Mouse (Mus musculus) adrenal gland, adult 8-10 months (tissue): ENCODE measurements around the gene Ankrd2. TPM values are rescaled to one million over a fixed set of nuclear protein-coding genes. Genes with fewer than 3 reads are reported as not detected.

ENCODE experiments used
- total RNA-seq, 4 experiments: library from RNA; stranded (reverse); gene quantifications; 2 replicates each; pipeline ENCODE4 v1.2.4; 2022

The Ankrd2 gene
- total RNA-seq, 4 experiments from 2014 or later: 0.27 to 1.3 (median 0.42) TPM; not detected in 1

Other genes with a start within 250 kb of the Ankrd2 start
- 1 to 10 TPM; 4.5 to 8.6 (median 7.2) TPM for gene Arhgap19, start 234.0 kb upstream of the Ankrd2 start, total RNA-seq
- gene Frat1, start 206.0 kb upstream of the Ankrd2 start, total RNA-seq: 1 to 10 TPM; 7.5 to 9.2 (median 8.8) TPM
- gene Frat2, start 187.9 kb upstream of the Ankrd2 start, total RNA-seq: 1 to 10 TPM; 1.8 to 4.4 (median 3.8) TPM
- 10 to 100 TPM; 15.8 to 17.9 (median 17.0) TPM for gene Rrp12, start 139.8 kb upstream of the Ankrd2 start, total RNA-seq
- gene Pgam1, start 124.1 kb upstream of the Ankrd2 start, total RNA-seq: 100 to 1,000 TPM; 650 to 931 (median 818) TPM
- 10 to 100 TPM; 26.6 to 34.0 (median 30.8) TPM for gene Exosc1, start 102.6 kb upstream of the Ankrd2 start, total RNA-seq
- gene Zdhhc16, start 102.5 kb upstream of the Ankrd2 start, total RNA-seq: 10 to 100 TPM; 29.5 to 40.7 (median 34.8) TPM
- 10 to 100 TPM; 25.4 to 36.3 (median 29.7) TPM for gene Mms19, start 54.8 kb upstream of the Ankrd2 start, total RNA-seq
- gene Ubtd1, start 54.2 kb upstream of the Ankrd2 start, total RNA-seq: 10 to 100 TPM; 17.2 to 23.2 (median 21.2) TPM
- gene Hoga1, start 9.6 kb downstream of the Ankrd2 start, total RNA-seq: 10 to 100 TPM in 2 of 4 experiments, 1 to 10 TPM in 2; 2.8 to 17.4 (median 9.1) TPM
- 1 to 10 TPM in 2 of 4 experiments, under 1 TPM in 2; 0.58 to 3.5 (median 1.5) TPM for gene 4933411K16Rik, start 16.2 kb downstream of the Ankrd2 start, total RNA-seq
- gene Morn4, start 50.4 kb downstream of the Ankrd2 start, total RNA-seq: 10 to 100 TPM in 3 of 4 experiments, 1 to 10 TPM in 1; 9.1 to 25.1 (median 19.8) TPM
- gene Pi4k2a, start 54.5 kb downstream of the Ankrd2 start, total RNA-seq: 10 to 100 TPM; 78.8 to 81.8 (median 80.4) TPM
- 100 to 1,000 TPM in 1 of 4 experiments, 10 to 100 TPM in 3; 53.5 to 107 (median 73.9) TPM for gene Avpi1, start 93.1 kb downstream of the Ankrd2 start, total RNA-seq
- gene Marveld1, start 111.4 kb downstream of the Ankrd2 start, total RNA-seq: 10 to 100 TPM; 35.2 to 56.5 (median 47.4) TPM
- gene Zfyve27, start 128.0 kb downstream of the Ankrd2 start, total RNA-seq: 10 to 100 TPM; 53.2 to 70.1 (median 61.8) TPM
- 10 to 100 TPM in 2 of 4 experiments, 1 to 10 TPM in 2; 3.4 to 25.0 (median 13.1) TPM for gene Sfrp5, start 166.3 kb downstream of the Ankrd2 start, total RNA-seq
- 1 to 10 TPM; 1.2 to 2.1 (median 1.6) TPM for gene Golga7b, start 211.6 kb downstream of the Ankrd2 start, total RNA-seq